Mouse (Mus musculus): Measurements from ENCODE around the gene Rtf2.

- TF ChIP-seq E2F4 (IDR thresholded peaks at IDR 0.05; ENCODE audit: insufficient read depth) (no peak), MAX (IDR thresholded peaks at IDR 0.05; ENCODE audit: low read depth) (no peak), USF1 (IDR thresholded peaks at IDR 0.05; ENCODE audit: low read depth) (no peak)
These were observed 8.0 kb downstream of the Rtf2 start for GRCm38 (mm10) chr2:172448329-172448728.

Data from myocyte (in vitro differentiated cells).